Mouse (Mus musculus): ENCODE measurements around the gene Ip6k3.

The Ip6k3 gene

GRCm38 (mm10) chr17:27152976-27153723 lies 14.4 kb downstream of the Ip6k3 start:
- no peak for DNase-seq (ENCODE audit: low spot score)

- DNase-seq (ENCODE audit: low spot score) = no peak
These were observed 16.2 kb downstream of the Ip6k3 start for GRCm38 (mm10) chr17:27151411-27151810.

- no peak for DNase-seq (ENCODE audit: low spot score)
These were observed 16.7 kb downstream of the Ip6k3 start for GRCm38 (mm10) chr17:27150871-27151270.

DNA sequence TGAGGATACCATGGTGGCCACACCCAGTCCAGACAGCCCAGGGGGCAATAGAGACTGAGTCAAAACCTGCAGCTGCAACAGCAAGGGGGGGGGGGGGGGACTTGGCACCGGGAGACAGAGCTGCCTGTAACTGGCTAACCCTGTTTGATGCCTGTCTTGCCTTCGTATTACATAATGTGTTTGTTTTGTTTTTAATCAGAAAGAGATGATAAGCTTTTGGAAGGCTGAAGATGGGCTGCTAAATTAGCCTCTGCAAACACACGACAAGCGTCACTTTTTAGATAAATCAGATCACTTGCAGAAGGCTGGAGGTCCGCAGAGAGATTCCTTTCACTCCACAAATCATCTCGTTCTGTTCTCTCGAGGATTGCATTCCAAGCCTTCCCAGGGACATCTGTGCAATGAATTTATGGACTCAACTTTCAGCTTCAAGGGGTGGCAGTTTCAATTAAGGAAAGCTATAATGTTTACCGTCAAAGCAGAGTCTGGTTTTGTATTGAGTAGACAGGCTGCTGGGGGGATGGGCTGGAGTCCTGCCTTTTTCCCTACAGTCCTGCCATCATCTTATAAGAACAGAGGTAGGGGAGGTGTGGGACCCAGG lies 21.2 kb downstream of the Ip6k3 start:
- DNase-seq (ENCODE audit: low spot score) = peak; percentile 38

DNA sequence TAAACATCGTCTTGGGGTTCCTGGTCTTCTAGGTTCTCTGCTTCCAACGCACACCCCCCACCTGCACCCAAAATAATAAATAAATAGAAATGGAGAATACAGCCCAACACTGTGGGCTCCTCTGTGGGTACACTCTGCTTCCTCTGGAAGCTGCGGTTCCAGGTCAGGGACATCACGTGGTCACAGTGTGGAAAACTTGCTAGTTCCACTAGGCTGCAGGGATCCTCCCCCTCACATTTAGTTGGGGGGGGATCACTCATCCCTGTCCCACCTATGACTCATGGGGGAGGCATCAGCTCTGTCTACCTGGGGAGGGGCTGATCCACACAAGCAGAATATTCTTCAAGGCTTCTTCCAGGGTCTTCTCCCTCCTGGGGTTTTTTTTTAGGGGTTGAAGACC lies 23.4 kb downstream of the Ip6k3 start:
- DNase-seq (ENCODE audit: low spot score) = no peak

GRCm38 (mm10) chr17:27141971-27142450 lies 25.6 kb downstream of the Ip6k3 start:
- no peak for DNase-seq (ENCODE audit: low spot score)

GRCm38 (mm10) chr17:27140262-27140661 lies 27.3 kb downstream of the Ip6k3 start:
- DNase-seq (ENCODE audit: low spot score) = no peak

- DNase-seq (ENCODE audit: low spot score) = no peak
These were observed 28.3 kb downstream of the Ip6k3 start for GRCm38 (mm10) chr17:27139304-27139703.

GRCm38 (mm10) chr17:27138396-27138795 lies 29.2 kb downstream of the Ip6k3 start:
- DNase-seq (ENCODE audit: low spot score) = no peak

- DNase-seq (ENCODE audit: low spot score) = no peak
These were observed 32.9 kb downstream of the Ip6k3 start for GRCm38 (mm10) chr17:27134715-27135114.

DNA sequence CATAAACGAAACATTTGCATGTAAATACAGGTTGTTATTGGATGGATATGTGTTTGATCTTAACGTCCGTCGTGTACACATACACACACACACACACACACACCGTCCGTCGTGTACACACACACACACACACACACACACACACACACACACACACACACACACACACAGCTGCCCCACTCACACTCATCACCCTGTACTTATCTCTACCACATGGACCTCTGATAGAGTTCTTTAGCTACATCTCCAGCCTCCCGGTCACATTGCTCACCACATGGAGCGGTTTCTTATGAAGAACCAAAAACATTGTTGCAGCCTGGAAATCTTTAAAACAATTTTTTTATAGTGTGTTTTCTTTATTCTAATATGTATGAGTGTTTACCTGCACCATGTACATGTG lies 33.4 kb downstream of the Ip6k3 start:
- DNase-seq (ENCODE audit: low spot score) = no peak

DNA sequence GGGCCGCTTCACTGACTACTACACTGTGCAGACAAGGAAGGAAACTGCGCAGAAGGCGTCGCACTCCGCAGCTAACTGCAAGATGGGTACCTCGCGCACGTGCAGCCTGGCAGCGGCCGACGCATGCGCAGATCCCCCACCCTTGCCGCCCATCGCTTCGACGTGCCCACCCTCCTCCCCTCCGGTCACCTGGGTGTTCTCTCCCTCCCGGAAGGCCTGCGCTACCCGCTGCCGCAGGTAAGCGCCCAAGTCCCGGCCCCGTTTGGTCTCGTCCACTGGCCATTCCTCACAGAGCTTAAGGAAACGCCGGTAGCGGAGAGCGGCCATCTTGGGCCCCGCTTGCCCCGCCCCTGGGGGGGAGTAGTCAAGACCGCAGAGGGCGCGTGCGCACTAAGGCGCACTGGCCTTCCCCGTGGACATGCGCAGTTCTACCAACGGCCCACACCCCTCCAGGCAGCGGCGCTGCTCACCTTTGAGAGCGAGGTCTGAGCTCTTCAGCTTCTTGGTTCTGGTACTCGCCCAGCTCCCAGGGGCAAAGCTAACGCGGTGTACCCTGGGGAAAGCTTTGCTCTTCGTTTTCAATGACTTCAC lies 33.9 kb downstream of the Ip6k3 start, which contains the start of gene Uqcc2:
TSS of gene Uqcc2 (minus strand) at position 366 of the 591 bp plus-strand sequence.
- peak; percentile 99 for DNase-seq (ENCODE audit: low spot score)

DNA sequence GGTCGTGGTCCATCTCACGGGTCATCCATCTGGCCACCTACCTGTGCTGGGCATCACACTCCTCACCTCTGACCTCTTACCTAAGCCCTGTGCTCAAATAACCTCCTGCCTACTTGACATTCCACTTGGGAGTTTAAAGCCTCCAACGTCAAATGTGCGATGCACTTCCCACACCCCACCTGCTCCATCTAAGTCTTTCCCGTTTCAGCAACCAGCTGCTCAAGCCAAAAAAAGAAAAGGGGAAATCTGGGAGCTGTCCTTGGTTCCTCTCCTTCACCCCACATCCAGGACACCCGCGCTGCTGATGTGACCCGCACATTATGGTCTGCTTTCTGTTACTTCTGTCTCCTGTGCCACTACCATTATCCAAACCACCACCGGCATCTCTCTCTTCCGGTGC lies 35.4 kb downstream of the Ip6k3 start:
- DNase-seq (ENCODE audit: low spot score) = no peak

DNA sequence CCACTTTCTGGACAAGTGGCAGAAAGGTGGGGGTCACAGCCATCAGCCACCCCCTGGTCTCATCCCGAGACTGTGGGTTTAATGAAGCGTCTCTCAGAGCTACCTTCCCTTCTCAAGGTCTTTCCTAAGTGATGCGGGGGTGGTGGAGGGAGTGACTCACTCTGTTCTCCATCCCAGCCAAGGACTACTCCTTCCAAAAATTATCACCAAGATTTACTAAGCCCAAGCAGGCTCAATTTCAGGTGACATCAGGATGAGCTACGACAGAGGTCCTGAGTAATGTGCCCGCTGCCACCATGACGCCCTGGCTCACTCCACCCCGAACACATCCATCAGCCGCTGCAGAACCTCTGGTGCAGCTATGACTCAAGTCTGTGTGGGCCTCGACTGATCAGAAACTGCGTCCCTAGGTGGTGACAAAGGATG lies 36.3 kb downstream of the Ip6k3 start:
- no peak for DNase-seq (ENCODE audit: low spot score)

DNA sequence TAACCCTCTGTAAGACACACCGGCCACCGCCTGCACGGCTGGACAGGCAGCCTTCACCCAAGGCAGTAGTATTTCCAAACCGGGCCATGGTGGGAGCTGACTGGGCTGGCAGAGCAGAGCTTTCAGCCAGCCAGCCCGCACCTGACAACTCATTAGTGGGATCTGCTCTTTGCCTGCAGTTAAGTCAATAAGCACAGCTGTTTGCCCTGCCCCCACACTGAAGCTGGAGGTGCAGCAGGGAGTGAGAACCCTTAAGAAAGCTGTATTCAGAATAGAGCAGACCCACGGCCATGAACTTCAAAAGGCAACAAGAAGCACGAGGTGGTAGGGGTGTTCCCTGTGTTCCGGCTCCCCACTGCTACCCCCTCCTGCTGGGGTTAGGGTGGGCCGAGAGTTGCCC lies 37.3 kb downstream of the Ip6k3 start:
- no peak for DNase-seq (ENCODE audit: low spot score)

- no peak for DNase-seq (ENCODE audit: low spot score)
These were observed 37.8 kb downstream of the Ip6k3 start for GRCm38 (mm10) chr17:27129819-27130218.

DNA sequence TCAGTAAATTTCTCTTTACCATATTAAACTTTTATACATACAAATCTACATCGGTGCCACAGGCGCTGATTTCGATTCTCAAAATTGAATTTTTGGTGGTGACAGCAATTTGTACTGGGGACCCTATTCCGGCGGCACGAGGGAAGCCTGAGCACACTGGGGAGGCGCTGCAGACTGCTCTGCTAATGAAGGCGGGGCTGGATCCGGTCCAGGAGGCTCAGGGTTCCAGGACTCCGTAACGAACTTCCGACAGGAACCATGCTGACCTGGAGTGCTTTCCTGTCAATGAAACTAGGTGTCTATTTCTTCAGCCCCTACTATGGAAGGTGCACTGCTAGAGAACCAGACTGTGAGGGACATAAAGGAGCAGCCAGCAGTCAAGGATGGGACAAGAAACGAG lies 38.3 kb downstream of the Ip6k3 start:
- DNase-seq (ENCODE audit: low spot score) = no peak

- DNase-seq (ENCODE audit: low spot score) = no peak
These were observed 39.4 kb downstream of the Ip6k3 start for GRCm38 (mm10) chr17:27128189-27128588.

DNA sequence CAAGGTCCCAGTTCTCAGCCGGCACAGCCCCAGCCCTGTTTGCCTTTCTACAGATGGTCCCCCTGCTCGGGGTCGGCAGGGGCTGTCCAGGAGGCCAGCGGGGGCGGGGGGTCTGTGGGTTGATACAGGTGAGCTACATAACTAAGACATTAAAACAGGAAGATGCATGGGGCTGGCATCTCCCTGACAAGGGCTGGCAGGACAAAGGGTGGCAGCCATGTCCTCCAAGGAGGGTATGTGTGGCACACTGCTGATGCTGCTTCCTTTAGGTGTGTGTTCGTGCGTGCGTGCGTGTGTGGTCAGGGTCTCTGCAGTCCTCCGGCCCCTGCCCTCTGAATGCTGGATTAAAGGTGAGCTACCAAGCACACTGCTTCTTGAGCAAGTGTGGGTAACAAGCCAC lies 40.6 kb downstream of the Ip6k3 start:
- no peak for DNase-seq (ENCODE audit: low spot score)

DNA sequence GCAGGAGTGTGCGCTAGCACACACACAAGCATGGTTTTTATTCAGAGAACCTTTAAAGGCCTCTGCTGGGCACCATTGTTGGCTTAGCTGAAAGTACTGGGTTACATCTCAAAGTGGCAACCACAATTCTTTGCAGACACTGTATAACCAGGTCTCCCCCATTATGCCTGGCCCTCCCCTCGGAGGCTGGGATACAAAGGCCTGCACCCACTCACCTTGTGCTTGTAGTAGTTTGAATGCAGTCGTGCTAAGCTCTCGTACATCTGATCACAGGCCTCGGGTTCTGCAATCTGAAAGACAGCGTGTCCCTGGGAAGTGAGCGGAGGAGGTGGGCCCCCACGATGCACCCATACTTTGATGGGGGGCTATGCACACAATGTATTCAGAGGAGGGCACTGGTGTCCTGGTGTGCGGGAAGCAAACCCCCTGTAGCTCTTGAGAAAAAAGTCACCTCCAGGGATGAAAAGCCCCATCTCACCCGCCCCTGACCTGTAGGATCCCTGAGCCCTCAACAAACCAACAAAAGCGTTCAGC lies 41.9 kb downstream of the Ip6k3 start:
- DNase-seq (ENCODE audit: low spot score) = no peak

DNA sequence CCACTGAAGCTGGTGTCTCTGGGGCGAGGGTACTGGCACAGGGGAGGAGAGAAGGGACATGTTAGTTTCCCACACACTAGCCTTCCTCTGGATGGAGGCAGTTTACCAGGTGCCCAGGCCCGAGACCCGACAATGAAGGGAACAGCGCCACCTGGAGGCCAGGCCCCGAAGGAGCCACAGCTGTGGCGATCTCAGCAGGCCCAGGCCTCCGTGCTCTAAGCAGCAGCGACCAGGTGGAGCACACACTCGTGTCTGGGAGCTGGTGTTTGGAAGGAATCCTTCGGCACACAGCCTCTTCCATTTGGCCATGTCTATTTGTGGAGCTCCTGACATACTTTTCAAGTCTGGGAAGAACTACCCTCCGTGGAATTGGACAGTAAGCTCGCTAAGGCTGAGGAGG lies 42.4 kb downstream of the Ip6k3 start:
- DNase-seq (ENCODE audit: low spot score) = peak; percentile 84

DNA sequence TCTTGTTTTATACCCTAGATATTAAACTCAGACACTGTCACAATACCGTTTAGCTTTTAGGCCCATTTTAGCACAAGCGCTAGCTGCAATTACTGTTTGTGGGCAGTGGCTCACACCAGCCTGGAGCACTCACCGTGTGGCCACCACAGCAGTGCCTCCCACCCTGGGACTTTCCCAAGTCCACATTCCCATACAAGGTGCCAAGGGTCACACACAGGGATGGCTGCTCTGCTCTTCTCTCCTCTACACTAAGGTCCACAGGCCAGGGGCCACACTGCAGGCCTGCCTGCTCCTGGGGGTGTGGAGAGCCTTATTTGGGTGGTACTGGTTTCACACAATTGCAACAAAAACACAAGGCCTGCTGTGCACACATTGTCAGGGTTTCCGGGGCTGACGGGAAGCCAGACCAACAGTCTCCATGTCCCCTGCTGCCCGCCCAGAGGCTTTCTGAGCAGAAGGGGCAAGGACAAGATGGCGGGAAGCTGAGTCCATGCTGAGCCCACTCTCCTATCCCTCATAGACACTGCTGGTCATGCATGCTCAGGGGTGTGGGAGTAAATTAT lies 43.7 kb downstream of the Ip6k3 start:
- no peak for DNase-seq (ENCODE audit: low spot score)

- no peak for DNase-seq (ENCODE audit: low spot score)
These were observed 44.5 kb downstream of the Ip6k3 start for GRCm38 (mm10) chr17:27123103-27123502.

Measured in embryo, embryonic 10 days (tissue).